Comparison of ENCODE assay signal across 7 mouse cellular contexts in the genomic region with DNA sequence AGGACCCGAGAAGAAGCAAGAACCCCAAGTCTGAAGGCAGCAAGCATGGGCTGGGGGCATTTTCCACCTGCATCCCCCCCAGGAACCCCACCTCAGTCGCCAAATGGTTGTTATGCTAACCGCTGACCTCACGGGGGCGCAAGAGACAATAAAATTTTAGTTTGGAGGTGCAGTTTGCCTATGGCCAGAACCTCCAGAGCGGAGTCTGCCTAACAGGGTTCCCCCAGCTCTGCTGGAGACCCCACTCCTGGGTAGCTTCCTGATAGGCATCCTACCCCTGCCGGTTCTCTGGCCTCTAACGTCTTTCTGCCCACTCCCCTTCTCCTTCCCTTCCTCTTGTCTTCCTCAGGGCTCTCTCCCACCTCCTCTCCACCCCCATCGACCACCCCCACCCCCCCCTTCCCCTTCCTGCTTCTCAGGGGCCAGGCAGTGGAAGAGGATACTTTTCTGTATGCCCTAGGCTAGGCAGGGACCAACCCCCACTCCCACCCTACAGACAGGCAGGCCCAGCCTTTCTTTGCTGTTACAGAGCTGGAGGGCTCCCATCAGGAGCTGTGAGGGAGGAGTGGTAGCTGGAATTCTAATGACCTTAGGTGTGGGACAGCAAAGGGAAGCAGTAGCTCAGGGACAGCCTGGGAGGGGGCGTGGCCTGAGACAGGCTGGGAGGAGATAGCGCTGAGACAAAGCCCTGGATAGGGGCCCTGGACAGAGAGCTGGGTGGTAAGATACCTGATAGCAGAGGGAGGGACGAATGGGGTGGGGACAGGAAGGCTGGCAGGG. TPM values are rescaled to one million over a fixed set of nuclear protein-coding genes. Genes with fewer than 3 reads are reported as not detected.
A peak's percentile ranks its signal among the peaks of the same experiment; 100 is the strongest.
DNase-seq lines count a peak whose midpoint lies in the region; ATAC-seq lines count a peak whose summit lies in the region.

No protein-coding gene starts in this region.

- peak overlapping the region; percentile 41; the same call in 1 of the 2 replicates for H3K27ac ChIP-seq in forebrain, embryonic 13.5 days
- H3K27ac ChIP-seq in hindbrain, embryonic 12.5 days = peak overlapping the region; percentile 88

- 0 out of 2 replicates have a peak overlapping the region, but pooled peaks have one; percentile 43 for H3K9ac ChIP-seq in forebrain, embryonic 13.5 days
- peak overlapping the region; percentile 53 for H3K9ac ChIP-seq in hindbrain, embryonic 12.5 days

- WGBS in forebrain, embryonic 13.5 days = 0% methylated on average over 12 of the region's 12 CpGs
- WGBS in hindbrain, embryonic 12.5 days = 0% methylated on average over 12 of the region's 12 CpGs

- H3K27me3 ChIP-seq in forebrain, embryonic 13.5 days = no peaks in the 10 kb centered on the region
- H3K27me3 ChIP-seq in hindbrain, embryonic 12.5 days = no peaks in the 10 kb centered on the region

- peak; percentile 89 for ATAC-seq in forebrain, embryonic 13.5 days
- ATAC-seq in hindbrain, embryonic 12.5 days (ENCODE audit: low FRiP score) = peak; percentile 93
- ATAC-seq in megakaryocyte progenitor cell, adult 5-6 weeks (replicated peaks; ENCODE audit: poor library complexity) = peak; percentile 90

- intact Hi-C loops in left cerebral cortex, postnatal 14 days (cut with DNase I) = loop anchor here (1.0 kb wide), 1 partner anchor 61 kb away; no protein-coding TSS in a partner anchor

- H3K4me2 ChIP-seq in forebrain, embryonic 13.5 days = peak overlapping the region; percentile 42
- H3K4me2 ChIP-seq in hindbrain, embryonic 12.5 days (replicated peaks) = peak overlapping the region; percentile 41

- H3K36me3 ChIP-seq in forebrain, embryonic 13.5 days (ENCODE audit: poor library complexity, severe bottlenecking) = no peaks in the 10 kb centered on the region
- no peaks in the 10 kb centered on the region for H3K36me3 ChIP-seq in hindbrain, embryonic 12.5 days

- H3K9me3 ChIP-seq in forebrain, embryonic 13.5 days (replicated peaks) = no peaks in the 10 kb centered on the region
- H3K9me3 ChIP-seq in hindbrain, embryonic 12.5 days (replicated peaks) = no peaks in the 10 kb centered on the region

- DNase-seq in NIH3T3 (ENCODE audit: low read depth) = peak; percentile 59
- DNase-seq in c-Kit-positive CD71-positive TER-119-negative erythroid progenitor cells, embryonic 14.5 days (ENCODE audit: low read depth) = peak; percentile 74
- peak; percentile 28 to 48 for DNase-seq in left cerebral cortex, postnatal 14 days (ENCODE audit: low spot score in 2 of 2)
- peak; percentile 6 for DNase-seq in spleen, adult 12 weeks (ENCODE audit: low spot score)

- no peak overlapping the region for H3K4me3 ChIP-seq in forebrain, embryonic 13.5 days
- no peak overlapping the region; the same call in 1 of the 2 replicates for H3K4me3 ChIP-seq in hindbrain, embryonic 12.5 days

- H3K4me1 ChIP-seq in forebrain, embryonic 13.5 days = peaks cover 16% of the 10 kb centered on the region
- peaks cover 26% of the 10 kb centered on the region for H3K4me1 ChIP-seq in hindbrain, embryonic 12.5 days

RNA-seq across cellular contexts. Expression of gene Igf2, which starts 55.8 kb away (rescaled TPM):
- polyA plus RNA-seq in forebrain, embryonic 13.5 days (2015; fragmentation: Nextera tagmentation; extraction: Ambion mirVana) = 56.6 and 57.6 TPM in 2 replicates
- polyA plus RNA-seq in hindbrain, embryonic 12.5 days (2016; fragmentation: Nextera tagmentation; extraction: Ambion mirVana) = 323 and 363 TPM in 2 replicates
- total RNA-seq in left cerebral cortex, postnatal 14 days (2021) = 100 to 1,000 TPM; 179 to 218 TPM
- total RNA-seq in megakaryocyte progenitor cell, adult 5-6 weeks (2015) = not detected in 2 replicates
- not detected in 2 replicates for total RNA-seq in megakaryocyte progenitor cell, adult 5-6 weeks (2017)

RNA-seq across cellular contexts. Expression of gene Gm49394, which starts 58.9 kb away (rescaled TPM):
- 0.05 TPM in 1 of 2 replicates, not detected in the other for polyA plus RNA-seq in forebrain, embryonic 13.5 days (2015; fragmentation: Nextera tagmentation; extraction: Ambion mirVana)
- polyA plus RNA-seq in hindbrain, embryonic 12.5 days (2016; fragmentation: Nextera tagmentation; extraction: Ambion mirVana) = not detected in 2 replicates
- under 1 TPM in 1 of 2 experiments, not detected in 1; 0.11 TPM for total RNA-seq in left cerebral cortex, postnatal 14 days (2021)
- not detected in 2 replicates for total RNA-seq in megakaryocyte progenitor cell, adult 5-6 weeks (2015)
- total RNA-seq in megakaryocyte progenitor cell, adult 5-6 weeks (2017) = not detected in 2 replicates

Comparison
In these comparisons a context has a peak if more than half of its experiments do, and no peak if none do; other contexts are left out.
1. DNase-seq: peak in every context shown above with its lines; median percentile 74 in c-Kit-positive CD71-positive TER-119-negative erythroid progenitor cells, embryonic 14.5 days; 59 in NIH3T3; 38 in left cerebral cortex, postnatal 14 days; 6 in spleen, adult 12 weeks.
2. RNA of gene Igf2, which starts 55.8 kb away (total RNA-seq): 179 to 218 TPM in left cerebral cortex, postnatal 14 days; not detected in megakaryocyte progenitor cell, adult 5-6 weeks; every median in the first group is over 100 times any median in the second.
3. Peak in every context shown above with its lines, with median percentiles within 50 percentile points of each other: ATAC-seq.